Mouse (Mus musculus) myocyte (in vitro differentiated cells): Measurements from ENCODE around the gene Slc25a31.

Source experiments
- E2F4 ChIP-seq: IDR thresholded peaks from one replicate; pipeline ENCODE4 v1.6.1; 2011; ENCODE audit warnings: mild to moderate bottlenecking, control low read depth, moderate library complexity; ENCODE audit not compliant: insufficient read depth
- POLR2A ChIP-seq: IDR thresholded peaks from one replicate; pipeline ENCODE4 v1.6.1; 2011; ENCODE audit warnings: low read depth, mild to moderate bottlenecking, control low read depth, moderate library complexity; ENCODE audit not compliant: insufficient read length
- POLR2AphosphoS2 ChIP-seq: IDR thresholded peaks from one replicate; pipeline ENCODE4 v1.6.1; 2011; ENCODE audit warnings: low read depth, control low read depth; ENCODE audit not compliant: insufficient read length
- TCF3 ChIP-seq: IDR thresholded peaks from one replicate; pipeline ENCODE4 v1.6.1; 2011; ENCODE audit warnings: low read depth, control low read depth; ENCODE audit not compliant: insufficient read length

DNA sequence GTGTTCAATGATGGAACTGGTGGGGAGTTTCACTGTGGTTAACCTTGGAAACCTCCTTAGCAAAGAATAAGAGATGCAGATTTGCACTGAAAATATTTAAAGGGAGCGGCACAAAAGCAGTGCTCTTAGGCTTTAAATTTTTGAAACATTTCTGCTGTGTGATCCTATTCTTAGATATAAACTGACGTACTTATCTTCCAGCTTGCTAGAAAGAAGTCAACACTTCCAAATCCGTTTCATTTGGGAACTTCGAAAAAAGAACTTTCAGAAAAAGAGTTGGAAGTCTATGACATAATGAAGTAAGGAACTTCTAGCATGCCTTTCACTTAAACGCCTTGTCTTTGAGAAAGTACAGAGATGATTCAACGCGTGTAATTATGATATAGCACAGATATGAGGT lies 14.7 kb upstream of the Slc25a31 start:
- TF ChIP-seq POLR2A (no peak), E2F4 (no peak), TCF3 (no peak), POLR2AphosphoS2 (no peak)
